Mouse (Mus musculus) heart, embryonic 16.5 days (tissue): ENCODE data around the gene Shisal2b. TPM values are rescaled to one million over a fixed set of nuclear protein-coding genes. Genes with fewer than 3 reads are reported as not detected.

Experiments used
- ATAC-seq: fragments of 200-750 bp; cut with Nextera tagmentation; replicated peaks from 2 replicates; pipeline ENCODE4 v1.8.0; 2017; ENCODE audit warnings: moderate number of reproducible peaks; ENCODE audit not compliant: insufficient read depth, low FRiP score; ENCODE audit errors: extremely low read depth
- H3K27ac ChIP-seq: fragments of 300-500 bp; sonication (generic); 2 replicates; pipeline ENCODE4 v1.5.1; 2014; ENCODE audit warnings: mild to moderate bottlenecking, low read length, control low read depth, moderate library complexity
- H3K27me3 ChIP-seq: fragments of 300-500 bp; sonication (generic); 2 replicates; pipeline ENCODE4 v1.6.1; 2014; ENCODE audit warnings: low read length, mixed read lengths; ENCODE audit not compliant: control insufficient read depth, insufficient read depth
- H3K36me3 ChIP-seq: fragments of 300-500 bp; sonication (generic); 2 replicates; pipeline ENCODE4 v1.6.1; 2014; ENCODE audit not compliant: control insufficient read depth, insufficient read depth
- H3K4me1 ChIP-seq: fragments of 300-500 bp; sonication (generic); 2 replicates; pipeline ENCODE4 v1.6.1; 2014; ENCODE audit warnings: low read length, mixed read lengths; ENCODE audit not compliant: control insufficient read depth, insufficient read depth
- H3K4me2 ChIP-seq: fragments of 300-500 bp; sonication (generic); 2 replicates; pipeline ENCODE4 v1.6.1; 2014; ENCODE audit warnings: low read depth, mild to moderate bottlenecking, control low read depth, low read length
- H3K4me3 ChIP-seq: fragments of 300-500 bp; sonication (generic); 2 replicates; pipeline ENCODE4 v1.5.1; 2014; ENCODE audit warnings: mild to moderate bottlenecking, control low read depth, low read length
- H3K9ac ChIP-seq: fragments of 300-500 bp; sonication (generic); 2 replicates; pipeline ENCODE4 v1.6.1; 2014; ENCODE audit warnings: low read length, control low read depth
- H3K9me3 ChIP-seq: fragments of 300-500 bp; sonication (generic); replicated peaks from 2 replicates; pipeline ENCODE4 v1.6.1; 2016; ENCODE audit warnings: low read length; ENCODE audit not compliant: control insufficient read depth
- WGBS: fragments of 180-500 bp; shearing (Covaris S2); extraction: QIAGEN DNeasy Blood & Tissue Kit; methylation state at CpG from one replicate; pipeline ENCODE4 v1.1.7; 2014; 5-methylcytosine and 5-hydroxymethylcytosine counted together
- polyA plus RNA-seq: library from polyadenylated mRNA; unstranded; fragments of >200 nt; fragmentation: Nextera tagmentation; extraction: Ambion mirVana; gene quantifications from 2 replicates; pipeline ENCODE4 v1.2.1, GENCODE M21; 2015

Gene Shisal2b
- polyA plus RNA-seq, 1 experiment from 2014 or later = not detected

GRCm38 (mm10) chr13:104821908-104822307 lies 41.8 kb downstream of the Shisal2b start:
- no peak overlapping the region for H3K9ac ChIP-seq
- no peak overlapping the region for H3K27ac ChIP-seq
- peaks cover 18% of the 10 kb centered on the region for H3K4me1 ChIP-seq
- H3K36me3 ChIP-seq = peaks cover under 1% of the 10 kb centered on the region
- no peaks in the 10 kb centered on the region for H3K27me3 ChIP-seq
- no peak for ATAC-seq
- no peak overlapping the region for H3K4me3 ChIP-seq
- no peak overlapping the region for H3K4me2 ChIP-seq
- no peaks in the 10 kb centered on the region; the same call in 1 of the 2 replicates for H3K9me3 ChIP-seq
- WGBS = 90% methylated on average over 1 of the region's 1 CpGs

DNA sequence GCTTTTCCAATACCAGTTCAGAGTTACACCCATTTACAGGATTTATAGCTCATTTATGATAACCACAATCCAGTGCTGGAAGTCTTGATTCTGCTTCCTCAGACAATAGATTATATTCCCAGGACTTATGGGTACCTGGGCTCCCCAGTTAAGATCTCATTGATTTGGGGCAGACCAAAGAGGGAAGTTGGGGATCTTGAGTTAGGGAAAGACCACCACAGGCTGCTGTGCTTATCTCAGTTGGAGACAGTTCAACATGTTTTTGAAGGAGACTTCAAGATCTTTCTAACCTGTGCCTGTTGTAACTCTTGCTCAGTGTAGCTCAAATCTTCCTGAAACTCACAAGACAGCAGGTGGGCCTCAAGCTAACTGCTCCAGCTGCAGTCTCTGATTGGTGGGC lies 42.5 kb downstream of the Shisal2b start:
- Histone ChIP-seq H3K4me3 (no peak overlapping the region), H3K4me1 (peaks cover 18% of the 10 kb centered on the region), H3K36me3 (no peaks in the 10 kb centered on the region), H3K9ac (no peak overlapping the region), H3K9me3 (no peaks in the 10 kb centered on the region), H3K4me2 (no peak overlapping the region), H3K27me3 (no peaks in the 10 kb centered on the region), H3K27ac (no peak overlapping the region)
- no peak for ATAC-seq

DNA sequence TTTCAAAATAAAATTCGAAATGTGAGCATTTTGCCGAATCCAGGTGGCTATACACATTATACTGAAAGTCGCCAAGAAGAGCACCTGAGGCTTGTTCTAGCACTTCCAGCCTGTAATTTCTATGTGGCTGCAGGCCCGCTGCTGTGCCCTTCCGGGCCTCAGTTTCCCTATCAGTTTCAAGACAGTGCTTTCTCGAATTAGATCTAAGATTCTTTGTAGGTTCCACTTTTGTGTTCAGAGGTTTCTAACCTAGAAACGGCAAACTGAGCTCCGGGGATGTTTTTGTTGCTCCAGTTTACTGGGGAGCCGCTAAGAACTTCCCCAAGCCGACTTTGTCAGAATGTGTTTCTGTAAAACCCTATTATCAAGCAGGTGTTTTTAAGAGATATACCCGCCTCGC lies 46.0 kb downstream of the Shisal2b start:
- H3K4me2 ChIP-seq = peak overlapping the region; percentile 88
- H3K9ac ChIP-seq = peak overlapping the region; percentile 90
- H3K27me3 ChIP-seq = no peaks in the 10 kb centered on the region
- peak overlapping the region; percentile 76; the same call in 1 of the 2 replicates for H3K27ac ChIP-seq
- H3K4me3 ChIP-seq = peak overlapping the region; percentile 80
- 45% methylated on average over 12 of the region's 12 CpGs for WGBS
- no peak for ATAC-seq
- no peaks in the 10 kb centered on the region for H3K36me3 ChIP-seq
- H3K9me3 ChIP-seq = no peaks in the 10 kb centered on the region
- peaks cover 21% of the 10 kb centered on the region for H3K4me1 ChIP-seq

- peak within 1 kb of the TSS; percentile 90 for H3K9ac ChIP-seq
- no peaks in the 10 kb centered on the region for H3K9me3 ChIP-seq
- H3K4me1 ChIP-seq = peaks cover 13% of the 10 kb centered on the region
- H3K36me3 ChIP-seq = no peaks in the 10 kb centered on the region
- H3K27ac ChIP-seq = peak within 1 kb of the TSS; percentile 76
- ATAC-seq = peak; percentile 92
- no peaks in the 10 kb centered on the region for H3K27me3 ChIP-seq
- peak within 1 kb of the TSS; percentile 88 for H3K4me2 ChIP-seq
- under 1% methylated on average over 50 of the region's 50 CpGs for WGBS
- H3K4me3 ChIP-seq = peak within 1 kb of the TSS; percentile 80
These were observed 46.8 kb downstream of the Shisal2b start, which contains the start of gene Cwc27 for GRCm38 (mm10) chr13:104816635-104817571. Cwc27 (minus strand) TSS chr13:104817142.

GRCm38 (mm10) chr13:104816270-104816634 lies 47.4 kb downstream of the Shisal2b start:
- H3K4me2 ChIP-seq = peak overlapping the region; percentile 88
- 0 out of 2 replicates have a peak, but pooled peaks have one; percentile 11 for ATAC-seq
- H3K36me3 ChIP-seq = no peaks in the 10 kb centered on the region
- H3K27ac ChIP-seq = peak overlapping the region; percentile 76
- no peaks in the 10 kb centered on the region for H3K9me3 ChIP-seq
- 8% methylated on average over 8 of the region's 8 CpGs for WGBS
- H3K27me3 ChIP-seq = no peaks in the 10 kb centered on the region
- H3K4me3 ChIP-seq = peak overlapping the region; percentile 80
- peak overlapping the region; percentile 90 for H3K9ac ChIP-seq
- peaks cover 12% of the 10 kb centered on the region for H3K4me1 ChIP-seq

GRCm38 (mm10) chr13:104805681-104806080 lies 58.0 kb downstream of the Shisal2b start:
- no peak overlapping the region for H3K4me3 ChIP-seq
- peaks cover 10% of the 10 kb centered on the region for H3K36me3 ChIP-seq
- no peak overlapping the region for H3K27ac ChIP-seq
- whole genome bisulfite sequencing = 43% methylated on average over 3 of the region's 3 CpGs
- no peaks in the 10 kb centered on the region for H3K4me1 ChIP-seq
- H3K9ac ChIP-seq = no peak overlapping the region
- ATAC-seq = no peak
- H3K9me3 ChIP-seq = no peaks in the 10 kb centered on the region
- H3K27me3 ChIP-seq = no peaks in the 10 kb centered on the region
- H3K4me2 ChIP-seq = no peak overlapping the region

- WGBS = 77% methylated on average over 7 of the region's 7 CpGs
- ATAC-seq = no peak
- H3K27ac ChIP-seq = no peak overlapping the region
- H3K36me3 ChIP-seq = peaks cover 14% of the 10 kb centered on the region
- no peaks in the 10 kb centered on the region for H3K9me3 ChIP-seq
- H3K4me2 ChIP-seq = no peak overlapping the region
- no peaks in the 10 kb centered on the region for H3K27me3 ChIP-seq
- H3K4me3 ChIP-seq = no peak overlapping the region
- no peaks in the 10 kb centered on the region for H3K4me1 ChIP-seq
- H3K9ac ChIP-seq = no peak overlapping the region
These were observed 64.0 kb downstream of the Shisal2b start for GRCm38 (mm10) chr13:104799566-104800182.

- 91% methylated on average over 8 of the region's 8 CpGs for WGBS
- Histone ChIP-seq H3K4me1 (no peaks in the 10 kb centered on the region), H3K9ac (no peak overlapping the region), H3K36me3 (peaks cover 17% of the 10 kb centered on the region), H3K27ac (no peak overlapping the region), H3K9me3 (no peaks in the 10 kb centered on the region), H3K4me3 (no peak overlapping the region), H3K4me2 (no peak overlapping the region), H3K27me3 (no peaks in the 10 kb centered on the region)
- ATAC-seq = no peak
These were observed 64.6 kb downstream of the Shisal2b start for GRCm38 (mm10) chr13:104799067-104799466.
